Mouse (Mus musculus) neural tube, embryonic 13.5 days (tissue): Measurements from ENCODE around the gene Slc25a35. TPM values are rescaled to one million over a fixed set of nuclear protein-coding genes. Genes with fewer than 3 reads are reported as not detected.
"Not testable (repeated sequence)": the region's sequence is repeated elsewhere in the genome, so short reads cannot be mapped to it uniquely, and the experiment has no call there.

ENCODE experiments used
- ATAC-seq: fragments of 200-750 bp; cut with Nextera tagmentation; 2 replicates; pipeline ENCODE4 v1.8.0; 2017; ENCODE audit warnings: low read depth, mild to moderate bottlenecking, moderate TSS enrichment, moderate library complexity
- H3K27ac ChIP-seq: fragments of 300-500 bp; sonication (generic); replicated peaks from 2 replicates; pipeline ENCODE4 v1.5.1; 2015; ENCODE audit warnings: moderate library complexity, mild to moderate bottlenecking, inconsistent platforms
- H3K27me3 ChIP-seq: fragments of 300-500 bp; sonication (generic); 2 replicates; pipeline ENCODE4 v1.6.1; 2015; ENCODE audit warnings: mild to moderate bottlenecking, inconsistent platforms
- H3K36me3 ChIP-seq: fragments of 300-500 bp; sonication (generic); 2 replicates; pipeline ENCODE4 v1.6.1; 2015; ENCODE audit warnings: mild to moderate bottlenecking, inconsistent platforms
- H3K4me1 ChIP-seq: fragments of 300-500 bp; sonication (generic); replicated peaks from 2 replicates; pipeline ENCODE4 v1.6.1; 2015; ENCODE audit warnings: inconsistent platforms
- H3K4me2 ChIP-seq: fragments of 300-500 bp; sonication (generic); 2 replicates; pipeline ENCODE4 v1.6.1; 2015; ENCODE audit warnings: inconsistent platforms, mild to moderate bottlenecking, moderate library complexity
- H3K4me3 ChIP-seq: fragments of 300-500 bp; sonication (generic); 2 replicates; pipeline ENCODE4 v1.5.1; 2015; ENCODE audit warnings: mild to moderate bottlenecking, inconsistent platforms
- H3K9ac ChIP-seq: fragments of 300-500 bp; sonication (generic); 2 replicates; pipeline ENCODE4 v1.6.1; 2015; ENCODE audit warnings: moderate library complexity, mild to moderate bottlenecking, inconsistent platforms
- H3K9me3 ChIP-seq: fragments of 300-500 bp; sonication (generic); 2 replicates; pipeline ENCODE4 v1.6.1; 2016; ENCODE audit warnings: inconsistent platforms
- WGBS: fragments of 180-500 bp; shearing (Covaris S2); methylation state at CpG from one replicate; pipeline ENCODE4 v1.1.7; 2015; 5-methylcytosine and 5-hydroxymethylcytosine counted together
- polyA plus RNA-seq: library from polyadenylated mRNA; unstranded; fragments of >200 nt; fragmentation: Nextera tagmentation; extraction: Ambion mirVana; gene quantifications from 2 replicates; pipeline ENCODE4 v1.2.1, GENCODE M21; 2015

The Slc25a35 gene
- polyA plus RNA-seq, 1 experiment from 2014 or later: 2.0 TPM

- ATAC-seq: no peak
- Histone ChIP-seq H3K4me2 (no peak overlapping the region), H3K9me3 (no peaks in the 10 kb centered on the region), H3K4me3 (no peak overlapping the region), H3K27ac (no peak overlapping the region), H3K9ac (no peak overlapping the region), H3K27me3 (0 out of 2 replicates have a peak, but pooled peaks cover 3% of the 10 kb centered on the region), H3K36me3 (no peaks in the 10 kb centered on the region), H3K4me1 (peaks cover 10% of the 10 kb centered on the region)
- 75% methylated on average over 2 of the region's 2 CpGs for WGBS
Observed at GRCm38 (mm10) chr11:68963405-68963804, 4.5 kb upstream of the Slc25a35 start.

- no peak overlapping the region for H3K4me2 ChIP-seq
- H3K9me3 ChIP-seq: no peaks in the 10 kb centered on the region
- peaks cover 14% of the 10 kb centered on the region for H3K4me1 ChIP-seq
- ATAC-seq: no peak
- H3K27ac ChIP-seq: no peak overlapping the region
- 0 out of 2 replicates have a peak, but pooled peaks cover 3% of the 10 kb centered on the region for H3K27me3 ChIP-seq
- no peaks in the 10 kb centered on the region for H3K36me3 ChIP-seq
- H3K4me3 ChIP-seq: no peak overlapping the region
- no peak overlapping the region for H3K9ac ChIP-seq
Observed at GRCm38 (mm10) chr11:68965050-68965449, 2.9 kb upstream of the Slc25a35 start.

- H3K4me3 ChIP-seq: no peak overlapping the region
- no peak overlapping the region for H3K27ac ChIP-seq
- no peaks in the 10 kb centered on the region for H3K9me3 ChIP-seq
- H3K36me3 ChIP-seq: no peaks in the 10 kb centered on the region
- H3K9ac ChIP-seq: no peak overlapping the region
- no peak overlapping the region for H3K4me2 ChIP-seq
- H3K27me3 ChIP-seq: 0 out of 2 replicates have a peak, but pooled peaks cover 3% of the 10 kb centered on the region
- 27% methylated on average over 3 of the region's 3 CpGs for WGBS
- no peak for ATAC-seq
- peaks cover 14% of the 10 kb centered on the region for H3K4me1 ChIP-seq
Observed at GRCm38 (mm10) chr11:68965845-68966244, 2.1 kb upstream of the Slc25a35 start.

DNA sequence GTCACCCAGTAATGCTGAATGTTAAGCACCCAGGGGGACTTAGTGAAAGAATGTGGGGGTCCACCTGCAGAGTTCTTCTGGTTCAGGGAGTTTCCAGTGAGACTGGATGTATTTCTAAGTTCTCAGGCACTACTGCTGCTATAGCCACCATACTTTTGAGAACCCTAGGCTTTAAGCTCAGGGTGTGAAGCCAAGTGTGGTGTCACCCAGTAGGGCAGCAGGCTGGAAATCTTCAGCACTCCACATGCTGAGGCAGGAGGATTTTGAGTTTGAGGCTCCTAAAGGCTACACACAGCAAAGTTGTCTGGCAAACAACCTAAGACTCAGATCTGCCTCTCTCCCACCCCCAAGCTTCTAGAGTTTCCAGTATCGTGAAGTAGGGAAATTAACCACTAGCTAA lies 1.4 kb upstream of the Slc25a35 start:
- Histone ChIP-seq H3K9ac (no peak overlapping the region), H3K4me2 (0 out of 2 replicates have a peak overlapping the region, but pooled peaks have one; percentile 71), H3K4me1 (peaks cover 14% of the 10 kb centered on the region), H3K27ac (no peak overlapping the region), H3K4me3 (no peak overlapping the region), H3K9me3 (no peaks in the 10 kb centered on the region), H3K36me3 (no peaks in the 10 kb centered on the region), H3K27me3 (0 out of 2 replicates have a peak, but pooled peaks cover 3% of the 10 kb centered on the region)
- 54% methylated on average over 1 of the region's 1 CpGs for WGBS
- no peak for ATAC-seq

- peak overlapping the region; percentile 81 for H3K9ac ChIP-seq
- H3K4me1 ChIP-seq: peaks cover 23% of the 10 kb centered on the region
- no peaks in the 10 kb centered on the region for H3K36me3 ChIP-seq
- no peak overlapping the region for H3K27ac ChIP-seq
- 0 out of 2 replicates have a peak overlapping the region, but pooled peaks have one; percentile 60 for H3K4me3 ChIP-seq
- 0 out of 2 replicates have a peak, but pooled peaks cover 3% of the 10 kb centered on the region for H3K27me3 ChIP-seq
- ATAC-seq: no peak
- H3K4me2 ChIP-seq: peak overlapping the region; percentile 71
- H3K9me3 ChIP-seq: no peaks in the 10 kb centered on the region
- 87% methylated on average over 11 of the region's 11 CpGs for WGBS
Observed at GRCm38 (mm10) chr11:68968752-68969151, 821 bp downstream of the Slc25a35 start.

DNA sequence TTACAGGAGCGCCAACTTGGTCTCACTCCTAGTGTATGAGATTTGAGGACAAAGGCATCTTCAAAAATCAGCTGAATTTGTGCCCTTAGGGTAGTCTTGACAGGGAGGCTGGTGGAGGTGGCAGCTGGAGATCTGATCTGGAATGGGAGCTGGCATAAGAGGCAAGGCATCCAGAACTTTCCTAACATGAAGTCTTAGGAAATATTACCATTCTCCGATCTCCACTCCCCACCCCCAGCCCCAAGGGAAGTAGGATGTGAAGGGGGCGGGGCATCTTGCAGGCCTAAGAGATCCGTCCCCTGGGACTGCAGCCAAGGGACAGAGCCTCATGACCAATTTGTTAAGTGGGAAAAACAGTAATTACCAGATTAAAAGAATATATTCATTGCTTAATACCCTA lies 2.3 kb downstream of the Slc25a35 start:
- peaks cover 27% of the 10 kb centered on the region for H3K4me1 ChIP-seq

GRCm38 (mm10) chr11:68973250-68974058 lies 5.5 kb downstream of the Slc25a35 start:
- ATAC-seq: peak; percentile 88
- not testable (repeated sequence) for H3K9me3 ChIP-seq, H3K36me3 ChIP-seq, H3K27ac ChIP-seq, H3K27me3 ChIP-seq
- Histone ChIP-seq H3K4me3 (peak overlapping the region; percentile 45), H3K4me1 (peaks cover 16% of the 10 kb centered on the region), H3K4me2 (peak overlapping the region; percentile 61), H3K9ac (peak overlapping the region; percentile 58)
- under 1% methylated on average over 38 of the region's 38 CpGs for WGBS

More for the DNA sequence above, 2.3 kb downstream of the Slc25a35 start:
- no peak overlapping the region for H3K4me3 ChIP-seq
- H3K9ac ChIP-seq: no peak overlapping the region
- H3K27ac ChIP-seq: no peak overlapping the region
- H3K27me3 ChIP-seq: 0 out of 2 replicates have a peak, but pooled peaks cover 3% of the 10 kb centered on the region
- H3K36me3 ChIP-seq: no peaks in the 10 kb centered on the region
- no peaks in the 10 kb centered on the region for H3K9me3 ChIP-seq
- 73% methylated on average over 4 of the region's 4 CpGs for WGBS
- ATAC-seq: no peak
- H3K4me2 ChIP-seq: no peak overlapping the region

DNA sequence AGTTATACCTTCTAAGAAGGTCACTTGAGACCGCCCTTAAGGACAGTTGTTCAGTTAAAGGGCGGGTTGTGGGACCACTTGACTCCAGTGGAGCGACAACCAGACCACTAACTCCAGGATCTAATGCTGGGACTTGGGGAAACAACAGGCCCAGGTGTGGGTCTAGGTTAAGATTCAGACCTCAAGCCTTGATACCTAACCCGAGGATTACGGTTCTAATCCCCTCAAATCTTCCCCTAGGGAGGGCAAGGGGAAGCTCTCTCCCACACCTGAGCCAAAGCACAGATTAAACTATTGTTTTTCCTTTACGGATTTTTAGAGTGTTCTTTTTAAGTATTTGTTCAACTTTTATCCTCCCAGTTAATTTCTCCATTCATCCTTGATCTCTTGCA lies 6.1 kb downstream of the Slc25a35 start:
- no peaks in the 10 kb centered on the region for H3K36me3 ChIP-seq
- no peak overlapping the region for H3K27ac ChIP-seq
- no peak for ATAC-seq
- H3K27me3 ChIP-seq: no peaks in the 10 kb centered on the region
- H3K4me1 ChIP-seq: peaks cover 13% of the 10 kb centered on the region
- H3K4me2 ChIP-seq: peak overlapping the region; percentile 61
- WGBS: 33% methylated on average over 6 of the region's 6 CpGs
- no peaks in the 10 kb centered on the region for H3K9me3 ChIP-seq
- peak overlapping the region; percentile 58; the same call in 1 of the 2 replicates for H3K9ac ChIP-seq
- H3K4me3 ChIP-seq: peak overlapping the region; percentile 45

DNA sequence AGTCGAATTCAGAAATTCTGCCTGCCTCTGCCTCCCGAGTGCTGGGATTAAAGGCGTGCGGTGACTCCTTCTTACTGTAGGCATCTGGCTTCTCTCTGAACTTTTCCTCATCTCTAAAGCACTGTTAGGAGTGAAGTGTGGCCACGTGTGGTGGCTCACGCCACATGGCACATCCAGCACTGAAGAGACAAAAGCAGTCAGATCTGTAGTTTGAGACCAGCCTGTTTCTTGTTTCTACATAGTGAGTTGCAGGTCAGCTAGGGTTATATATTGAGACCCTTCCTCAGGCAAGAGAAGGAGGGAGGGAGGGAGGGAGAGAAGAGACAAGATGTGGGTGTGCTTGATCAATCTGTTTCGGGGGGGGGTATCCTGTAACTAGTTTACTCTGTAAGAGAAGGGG lies 7.2 kb downstream of the Slc25a35 start, which contains the start of gene Rangrf:
Gene Rangrf, minus strand, starts transcription at position 101 of the 400 bp plus-strand sequence.
- peaks cover 13% of the 10 kb centered on the region for H3K4me1 ChIP-seq
- no peaks in the 10 kb centered on the region for H3K27me3 ChIP-seq
- H3K9ac ChIP-seq: peak within 1 kb of the TSS; percentile 58; the same call in 1 of the 2 replicates
- H3K27ac ChIP-seq: no peak within 1 kb of the TSS
- no peak for ATAC-seq
- H3K36me3 ChIP-seq: no peaks in the 10 kb centered on the region
- 82% methylated on average over 7 of the region's 7 CpGs for WGBS
- peak within 1 kb of the TSS; percentile 61 for H3K4me2 ChIP-seq
- H3K4me3 ChIP-seq: peak within 1 kb of the TSS; percentile 45
- H3K9me3 ChIP-seq: no peaks in the 10 kb centered on the region

DNA sequence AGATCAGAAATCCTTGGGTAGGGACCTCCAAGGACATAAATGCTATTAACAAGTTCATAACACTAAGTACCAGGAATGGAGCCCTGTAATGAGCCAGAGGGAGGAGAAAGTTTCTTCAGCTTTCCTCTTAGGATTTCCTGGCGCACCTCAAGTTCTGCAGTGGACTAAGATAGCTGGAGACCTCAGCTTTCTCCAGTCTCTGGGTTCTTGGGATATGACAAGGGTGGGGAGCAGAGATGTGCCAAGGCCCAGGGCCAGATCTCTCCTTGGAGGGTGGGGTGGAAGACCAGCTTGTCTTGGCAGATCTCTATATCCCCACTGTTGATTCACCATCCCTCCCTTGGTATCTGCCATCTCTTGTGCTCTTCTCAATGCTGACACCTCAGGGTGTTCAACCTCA lies 7.7 kb downstream of the Slc25a35 start:
- Histone ChIP-seq H3K4me1 (peaks cover 13% of the 10 kb centered on the region), H3K9me3 (no peaks in the 10 kb centered on the region), H3K27me3 (no peaks in the 10 kb centered on the region), H3K36me3 (no peaks in the 10 kb centered on the region), H3K4me2 (no peak overlapping the region), H3K27ac (no peak overlapping the region), H3K4me3 (no peak overlapping the region), H3K9ac (no peak overlapping the region)
- WGBS: 92% methylated on average over 1 of the region's 1 CpGs
- no peak for ATAC-seq

- H3K27me3 ChIP-seq: no peaks in the 10 kb centered on the region
- H3K4me1 ChIP-seq: no peaks in the 10 kb centered on the region
- no peaks in the 10 kb centered on the region for H3K9me3 ChIP-seq
- H3K4me2 ChIP-seq: no peak overlapping the region
- no peak for ATAC-seq
- no peak overlapping the region for H3K27ac ChIP-seq
- no peak overlapping the region for H3K9ac ChIP-seq
- H3K36me3 ChIP-seq: no peaks in the 10 kb centered on the region
- WGBS: 64% methylated on average over 5 of the region's 5 CpGs
- no peak overlapping the region for H3K4me3 ChIP-seq
Observed at GRCm38 (mm10) chr11:68979320-68979733, 11.4 kb downstream of the Slc25a35 start.

GRCm38 (mm10) chr11:68980919-68981318 lies 13.0 kb downstream of the Slc25a35 start:
- Histone ChIP-seq H3K9ac (0 out of 2 replicates have a peak overlapping the region, but pooled peaks have one; percentile 13), H3K4me3 (no peak overlapping the region), H3K9me3 (no peaks in the 10 kb centered on the region), H3K36me3 (0 out of 2 replicates have a peak, but pooled peaks cover 3% of the 10 kb centered on the region), H3K27ac (no peak overlapping the region), H3K4me2 (no peak overlapping the region), H3K27me3 (no peaks in the 10 kb centered on the region), H3K4me1 (no peaks in the 10 kb centered on the region)
- WGBS: 79% methylated on average over 3 of the region's 3 CpGs
- no peak for ATAC-seq
